Mouse (Mus musculus): ENCODE results near the gene Gabrr2. TPM values are rescaled to one million over a fixed set of nuclear protein-coding genes. Genes with fewer than 3 reads are reported as not detected.

Gene Gabrr2
- total and polyA plus RNA-seq, 2 experiments from 2014 or later = 0.15 TPM; not detected in 1

- Histone ChIP-seq H3K4me3 (ENCODE audit: low read depth, low read length) (no peak overlapping the region), H3K4me2 (ENCODE audit: low read depth, low read length, poor library complexity, severe bottlenecking) (no peak overlapping the region), H3K27me3 (ENCODE audit: insufficient read depth, low read length) (no peaks in the 10 kb centered on the region), H3K9me3 (ENCODE audit: low read length) (no peaks in the 10 kb centered on the region), H3K4me1 (ENCODE audit: insufficient read depth, low read length) (no peaks in the 10 kb centered on the region), H3K36me3 (ENCODE audit: insufficient read depth, low read length) (no peaks in the 10 kb centered on the region), H3K9ac (replicated peaks; ENCODE audit: low read length, poor library complexity, severe bottlenecking) (no peak overlapping the region), H3K27ac (ENCODE audit: low read depth, low read length) (no peak overlapping the region)
- DNase-seq (ENCODE audit: low spot score) = no peak
- TF ChIP-seq CTCF (IDR thresholded peaks at IDR 0.05) = no peak
- ATAC-seq (ENCODE audit: low FRiP score) = 0 out of 2 replicates have a peak, but pooled peaks have one; percentile 2
- WGBS = 17% methylated on average over 11 of the region's 11 CpGs
Observed at GRCm38 (mm10) chr4:33072526-33073161, 9.8 kb downstream of the Gabrr2 start.

- H3K27ac ChIP-seq (ENCODE audit: low read depth, low read length) = no peak overlapping the region
Observed at GRCm38 (mm10) chr4:33074406-33074805, 11.6 kb downstream of the Gabrr2 start.

GRCm38 (mm10) chr4:33074851-33075250, 12.1 kb downstream of the Gabrr2 start:
- no peak overlapping the region for H3K27ac ChIP-seq (ENCODE audit: low read depth, low read length)
- TF ChIP-seq CTCF (IDR thresholded peaks at IDR 0.05) = no peak
- no peak overlapping the region for H3K4me3 ChIP-seq (ENCODE audit: low read depth, low read length)
- H3K36me3 ChIP-seq (ENCODE audit: insufficient read depth, low read length) = no peaks in the 10 kb centered on the region
- H3K27me3 ChIP-seq (ENCODE audit: insufficient read depth, low read length) = no peaks in the 10 kb centered on the region
- H3K9ac ChIP-seq (replicated peaks; ENCODE audit: low read length, poor library complexity, severe bottlenecking) = no peak overlapping the region
- WGBS = 80% methylated on average over 5 of the region's 5 CpGs
- ATAC-seq (ENCODE audit: low FRiP score) (no peak), DNase-seq (ENCODE audit: low spot score) (no peak)
- H3K4me2 ChIP-seq (ENCODE audit: low read depth, low read length, poor library complexity, severe bottlenecking) = no peak overlapping the region
- H3K9me3 ChIP-seq (ENCODE audit: low read length) = no peaks in the 10 kb centered on the region
- no peaks in the 10 kb centered on the region for H3K4me1 ChIP-seq (ENCODE audit: insufficient read depth, low read length)

More at GRCm38 (mm10) chr4:33074406-33074805, 11.6 kb downstream of the Gabrr2 start:
- no peak for ATAC-seq (ENCODE audit: low FRiP score)
- no peak for DNase-seq (ENCODE audit: low spot score)
- no peak overlapping the region for H3K9ac ChIP-seq (replicated peaks; ENCODE audit: low read length, poor library complexity, severe bottlenecking)
- no peaks in the 10 kb centered on the region for H3K9me3 ChIP-seq (ENCODE audit: low read length)
- H3K4me3 ChIP-seq (ENCODE audit: low read depth, low read length) = no peak overlapping the region
- H3K27me3 ChIP-seq (ENCODE audit: insufficient read depth, low read length) = no peaks in the 10 kb centered on the region
- no peaks in the 10 kb centered on the region for H3K4me1 ChIP-seq (ENCODE audit: insufficient read depth, low read length)
- WGBS = 85% methylated on average over 4 of the region's 4 CpGs
- H3K36me3 ChIP-seq (ENCODE audit: insufficient read depth, low read length) = no peaks in the 10 kb centered on the region
- H3K4me2 ChIP-seq (ENCODE audit: low read depth, low read length, poor library complexity, severe bottlenecking) = no peak overlapping the region
- TF ChIP-seq CTCF (IDR thresholded peaks at IDR 0.05) = no peak

GRCm38 (mm10) chr4:33075776-33076524, 13.2 kb downstream of the Gabrr2 start:
- Histone ChIP-seq H3K9ac (replicated peaks; ENCODE audit: low read length, poor library complexity, severe bottlenecking) (no peak overlapping the region), H3K36me3 (ENCODE audit: insufficient read depth, low read length) (no peaks in the 10 kb centered on the region), H3K27ac (ENCODE audit: low read depth, low read length) (no peak overlapping the region), H3K27me3 (ENCODE audit: insufficient read depth, low read length) (no peaks in the 10 kb centered on the region), H3K9me3 (ENCODE audit: low read length) (no peaks in the 10 kb centered on the region), H3K4me3 (ENCODE audit: low read depth, low read length) (no peak overlapping the region), H3K4me1 (ENCODE audit: insufficient read depth, low read length) (no peaks in the 10 kb centered on the region), H3K4me2 (ENCODE audit: low read depth, low read length, poor library complexity, severe bottlenecking) (no peak overlapping the region)
- WGBS = 87% methylated on average over 5 of the region's 5 CpGs
- no peak for TF ChIP-seq CTCF (IDR thresholded peaks at IDR 0.05)
- no peak for DNase-seq (ENCODE audit: low spot score)
- no peak for ATAC-seq (ENCODE audit: low FRiP score)

- H3K9ac ChIP-seq (replicated peaks; ENCODE audit: low read length, poor library complexity, severe bottlenecking) = no peak overlapping the region
- ATAC-seq (ENCODE audit: low FRiP score) (no peak), DNase-seq (ENCODE audit: low spot score) (no peak)
- WGBS = 82% methylated on average over 11 of the region's 11 CpGs
- H3K9me3 ChIP-seq (ENCODE audit: low read length) = no peaks in the 10 kb centered on the region
- H3K4me3 ChIP-seq (ENCODE audit: low read depth, low read length) = no peak overlapping the region
- no peak overlapping the region for H3K27ac ChIP-seq (ENCODE audit: low read depth, low read length)
- H3K36me3 ChIP-seq (ENCODE audit: insufficient read depth, low read length) = no peaks in the 10 kb centered on the region
- no peaks in the 10 kb centered on the region for H3K4me1 ChIP-seq (ENCODE audit: insufficient read depth, low read length)
- TF ChIP-seq CTCF (IDR thresholded peaks at IDR 0.05) = no peak
- H3K27me3 ChIP-seq (ENCODE audit: insufficient read depth, low read length) = no peaks in the 10 kb centered on the region
- no peak overlapping the region for H3K4me2 ChIP-seq (ENCODE audit: low read depth, low read length, poor library complexity, severe bottlenecking)
Observed at GRCm38 (mm10) chr4:33077161-33077560, 14.4 kb downstream of the Gabrr2 start.

- Histone ChIP-seq H3K4me2 (ENCODE audit: low read depth, low read length, poor library complexity, severe bottlenecking) (no peak overlapping the region), H3K9ac (replicated peaks; ENCODE audit: low read length, poor library complexity, severe bottlenecking) (no peak overlapping the region), H3K27me3 (ENCODE audit: insufficient read depth, low read length) (no peaks in the 10 kb centered on the region), H3K9me3 (ENCODE audit: low read length) (no peaks in the 10 kb centered on the region), H3K27ac (ENCODE audit: low read depth, low read length) (no peak overlapping the region), H3K36me3 (ENCODE audit: insufficient read depth, low read length) (no peaks in the 10 kb centered on the region), H3K4me1 (ENCODE audit: insufficient read depth, low read length) (no peaks in the 10 kb centered on the region), H3K4me3 (ENCODE audit: low read depth, low read length) (no peak overlapping the region)
- TF ChIP-seq CTCF (IDR thresholded peaks at IDR 0.05) = no peak
- WGBS = 55% methylated on average over 8 of the region's 8 CpGs
- ATAC-seq (ENCODE audit: low FRiP score) (no peak), DNase-seq (ENCODE audit: low spot score) (no peak)
Observed at GRCm38 (mm10) chr4:33077724-33078123, 14.9 kb downstream of the Gabrr2 start.

Measured in midbrain, postnatal 0 days (tissue).